Mouse (Mus musculus): ENCODE measurements around the gene Tmem141.

Tmem141 gene

GRCm38 (mm10) chr2:25621229-25622200, at the start of gene Tmem141:
TSS of gene Tmem141 (minus strand) at chr2:25622005.
- peak; percentile 86 for DNase-seq

- no peak for DNase-seq
These were observed 44.7 kb upstream of the Tmem141 start for GRCm38 (mm10) chr2:25666516-25666915.

GRCm38 (mm10) chr2:25664125-25664524, 42.3 kb upstream of the Tmem141 start:
- no peak for DNase-seq

- peak; percentile 89 for DNase-seq
These were observed 41.7 kb upstream of the Tmem141 start for GRCm38 (mm10) chr2:25663511-25663910.

- DNase-seq: no peak
These were observed 39.6 kb upstream of the Tmem141 start for GRCm38 (mm10) chr2:25661245-25661970.

GRCm38 (mm10) chr2:25660279-25660678, 38.5 kb upstream of the Tmem141 start:
- no peak for DNase-seq

- DNase-seq: no peak
These were observed 35.8 kb upstream of the Tmem141 start, which contains the start of gene Lcn5 for GRCm38 (mm10) chr2:25657652-25658051. TSS of gene Lcn5 (plus strand) at chr2:25657952.

GRCm38 (mm10) chr2:25657246-25657645, 35.4 kb upstream of the Tmem141 start:
- DNase-seq: no peak

- no peak for DNase-seq
These were observed 34.9 kb upstream of the Tmem141 start for GRCm38 (mm10) chr2:25656691-25657090.

GRCm38 (mm10) chr2:25654502-25654901, 32.7 kb upstream of the Tmem141 start:
- no peak for DNase-seq

GRCm38 (mm10) chr2:25652902-25653301, 31.1 kb upstream of the Tmem141 start, which contains the start of gene Lcn8:
TSS of gene Lcn8 (plus strand) at chr2:25653120.
- DNase-seq: no peak

- peak; percentile 85 for DNase-seq
These were observed 18.1 kb upstream of the Tmem141 start for GRCm38 (mm10) chr2:25639890-25640289.

GRCm38 (mm10) chr2:25634046-25634445, 12.2 kb upstream of the Tmem141 start:
- DNase-seq: no peak

- DNase-seq: no peak
These were observed 11.8 kb upstream of the Tmem141 start for GRCm38 (mm10) chr2:25633616-25634015.

GRCm38 (mm10) chr2:25628738-25629137, 6.9 kb upstream of the Tmem141 start:
- no peak for DNase-seq

GRCm38 (mm10) chr2:25627811-25628210, 6.0 kb upstream of the Tmem141 start, which contains the start of gene Fcna:
TSS of gene Fcna (minus strand) at chr2:25628030.
- DNase-seq: no peak

- DNase-seq: no peak
These were observed 4.2 kb upstream of the Tmem141 start for GRCm38 (mm10) chr2:25625986-25626385.

GRCm38 (mm10) chr2:25620852-25621228, 965 bp downstream of the Tmem141 start:
- no peak for DNase-seq

GRCm38 (mm10) chr2:25620386-25620785, 1.4 kb downstream of the Tmem141 start:
- peak; percentile 31 for DNase-seq

GRCm38 (mm10) chr2:25617578-25617977, 4.2 kb downstream of the Tmem141 start, which contains the start of gene Ccdc183:
TSS of gene Ccdc183 (minus strand) at chr2:25617678.
- DNase-seq: no peak

- DNase-seq: no peak
These were observed 5.4 kb downstream of the Tmem141 start for GRCm38 (mm10) chr2:25616398-25616797.

GRCm38 (mm10) chr2:25608671-25609070, 13.1 kb downstream of the Tmem141 start:
- DNase-seq: no peak

All from thymus, postnatal 4 days (tissue).